Mouse (Mus musculus) right cerebral cortex, adult 2 months (tissue): ENCODE results near the gene 1700102P08Rik.

Experiments
- DNase-seq, 2 experiments: peaks; one replicate each; pipeline ENCODE4 v3.0.0; 2021 to 2022; ENCODE audit warnings: low spot score in 2 of 2

Gene 1700102P08Rik

GRCm38 (mm10) chr9:108392676-108393075, at the start of gene 1700102P08Rik:
1700102P08Rik (plus strand) TSS chr9:108392805.
- DNase-seq = no peak

GRCm38 (mm10) chr9:108343331-108343730, 49.3 kb upstream of the 1700102P08Rik start:
- DNase-seq = no peak

DNA sequence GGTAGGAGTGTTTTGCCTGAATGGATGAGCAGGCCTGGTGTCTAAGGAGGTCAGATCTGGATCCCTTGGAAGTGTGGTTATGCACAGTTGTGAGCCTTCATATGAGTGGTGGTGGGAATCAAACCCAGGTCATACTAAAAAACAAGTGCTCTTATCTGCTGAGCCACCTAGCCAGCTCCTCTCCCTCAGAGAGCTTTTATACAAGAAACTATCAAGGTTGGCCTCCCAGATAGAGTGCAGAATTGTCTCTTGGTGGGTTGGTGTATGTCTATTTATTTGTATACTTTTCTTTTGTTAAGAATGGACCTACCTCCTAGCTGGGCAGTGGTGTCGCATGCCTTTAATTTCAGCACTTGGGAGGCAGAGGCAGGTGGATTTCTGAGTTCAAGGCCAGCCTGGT, 48.8 kb upstream of the 1700102P08Rik start:
- no peak for DNase-seq

GRCm38 (mm10) chr9:108344471-108344870, 48.1 kb upstream of the 1700102P08Rik start:
- DNase-seq = no peak

DNA sequence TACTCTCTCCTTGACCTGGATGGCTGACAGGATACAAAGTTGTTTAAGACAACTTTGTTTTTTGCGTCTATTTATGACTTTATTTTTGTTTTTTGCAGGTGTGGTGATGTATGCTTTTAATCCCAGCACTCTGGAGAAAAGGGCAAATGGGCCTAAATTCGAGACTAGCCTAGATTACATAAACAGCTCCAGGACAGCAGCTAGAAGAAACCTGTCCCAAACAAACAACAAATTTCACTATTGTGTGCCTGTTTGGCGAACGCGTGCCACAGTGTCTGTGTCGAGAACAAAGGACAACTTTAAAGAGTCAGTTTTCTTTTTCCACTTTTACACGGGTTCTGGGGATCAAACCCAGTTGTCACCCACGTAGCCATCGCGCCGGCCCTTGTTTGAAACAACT, 45.6 kb upstream of the 1700102P08Rik start:
- DNase-seq = no peak

- peak; percentile 74 to 90 for DNase-seq
These were observed 44.9 kb upstream of the 1700102P08Rik start, which contains the start of gene Usp4 for GRCm38 (mm10) chr9:108347540-108348289. Usp4 (plus strand) TSS chr9:108347853.

GRCm38 (mm10) chr9:108348290-108348680, 44.3 kb upstream of the 1700102P08Rik start:
- DNase-seq = no peak

GRCm38 (mm10) chr9:108349727-108350126, 42.9 kb upstream of the 1700102P08Rik start:
- no peak for DNase-seq

DNA sequence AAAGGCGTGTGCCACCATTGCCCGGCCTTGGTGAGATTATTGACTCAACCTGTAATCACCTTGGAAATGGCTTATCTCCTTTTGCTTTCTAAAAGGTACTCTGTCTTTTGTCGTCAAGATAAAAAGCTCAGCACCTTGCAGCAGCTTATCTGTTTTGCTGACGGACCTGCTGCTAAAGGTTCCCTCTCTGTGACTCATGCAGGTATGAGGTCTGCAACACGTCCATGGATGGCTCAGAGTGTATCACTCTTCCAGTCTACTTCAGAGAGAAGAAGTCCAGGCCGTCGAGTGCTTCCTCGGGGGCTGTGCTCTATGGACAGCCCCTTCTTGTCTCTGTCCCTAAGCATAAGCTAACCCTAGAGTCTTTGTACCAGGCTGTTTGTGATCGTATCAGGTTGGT, 14.4 kb upstream of the 1700102P08Rik start:
- no peak for DNase-seq

DNA sequence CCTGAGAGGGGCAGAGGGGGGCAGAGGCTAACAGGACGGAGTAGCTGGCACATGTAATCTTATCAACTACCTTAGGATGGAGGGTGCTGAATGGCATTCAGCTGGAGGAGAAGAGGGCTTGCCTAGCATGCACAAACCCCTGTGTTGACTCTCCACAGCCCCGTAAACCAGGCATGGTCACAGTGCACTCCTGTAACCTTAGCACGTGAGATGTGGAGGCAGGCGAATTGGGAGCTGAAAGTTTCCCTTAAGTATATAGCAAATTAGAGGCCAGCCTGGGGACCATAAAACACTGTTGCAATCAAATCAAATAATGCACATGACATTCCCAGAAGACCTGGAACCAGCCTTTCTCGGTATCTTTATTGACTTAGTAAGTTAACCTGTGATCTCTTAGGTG, 13.9 kb upstream of the 1700102P08Rik start:
- DNase-seq = no peak

GRCm38 (mm10) chr9:108379294-108379693, 13.3 kb upstream of the 1700102P08Rik start:
- no peak for DNase-seq

DNA sequence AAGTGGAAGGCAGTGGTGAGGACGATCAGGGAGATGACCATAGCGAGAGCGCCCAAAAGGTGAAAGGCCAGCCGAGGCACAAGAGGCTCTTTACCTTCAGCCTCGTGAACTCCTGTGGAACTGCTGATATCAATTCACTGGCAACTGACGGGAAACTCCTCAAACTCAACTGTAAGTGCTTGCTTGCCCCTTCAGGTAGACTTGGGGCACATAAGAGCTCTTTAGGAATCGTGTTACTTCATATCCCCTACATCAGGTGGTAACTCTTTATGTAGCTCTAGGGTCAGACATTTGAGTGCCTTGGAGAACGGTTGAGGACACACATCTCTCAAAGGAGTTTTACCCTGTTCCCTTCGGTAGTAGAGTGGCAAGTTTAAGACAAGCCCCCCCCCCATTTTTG, 11.2 kb upstream of the 1700102P08Rik start:
- DNase-seq = no peak

DNA sequence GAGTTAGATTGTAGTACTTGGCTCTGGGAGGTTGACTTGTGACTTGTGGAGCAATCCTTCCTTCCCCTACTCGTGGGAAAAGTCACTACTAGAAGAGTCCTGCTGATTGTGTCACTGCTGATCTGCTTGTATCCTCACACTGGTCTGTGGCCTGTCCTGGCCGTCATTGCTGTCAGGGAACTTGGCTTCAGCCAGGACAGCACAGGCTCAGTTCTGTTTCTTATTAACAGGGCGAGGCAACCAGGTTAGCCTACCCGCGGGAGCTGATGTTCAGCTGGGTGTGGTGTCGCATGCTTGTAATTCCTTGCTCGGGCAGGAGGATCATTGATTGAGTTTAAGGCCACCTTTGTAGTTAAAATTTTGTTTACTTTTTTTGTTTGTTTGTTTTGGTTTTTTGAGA, 7.6 kb upstream of the 1700102P08Rik start:
- no peak for DNase-seq

- no peak for DNase-seq
These were observed 5.8 kb upstream of the 1700102P08Rik start for GRCm38 (mm10) chr9:108386816-108387215.

GRCm38 (mm10) chr9:108388601-108389000, 4.0 kb upstream of the 1700102P08Rik start:
- DNase-seq = no peak

GRCm38 (mm10) chr9:108389220-108389619, 3.4 kb upstream of the 1700102P08Rik start:
- DNase-seq = no peak

GRCm38 (mm10) chr9:108394191-108394590, 1.6 kb downstream of the 1700102P08Rik start:
- no peak for DNase-seq

DNA sequence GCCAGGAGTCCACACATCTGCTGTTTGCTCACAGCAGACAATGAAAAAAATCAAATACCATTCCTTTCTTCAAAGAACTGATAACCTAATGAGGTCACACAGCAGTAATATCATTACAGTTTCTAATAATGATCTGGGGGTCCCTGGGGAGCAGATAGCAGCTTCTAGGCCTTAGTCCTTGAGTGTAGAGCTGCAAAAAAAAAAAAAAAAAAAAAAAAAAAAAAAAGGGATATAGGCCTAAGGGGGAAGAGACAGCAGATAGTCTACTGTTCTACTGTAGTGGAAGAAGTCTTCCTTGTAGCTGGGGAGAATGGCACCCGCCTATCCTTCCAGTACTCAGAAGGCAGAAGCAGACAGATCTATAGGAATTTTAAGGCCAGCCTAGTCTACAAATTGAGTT, 2.8 kb downstream of the 1700102P08Rik start:
- DNase-seq = no peak

GRCm38 (mm10) chr9:108398324-108398723, 5.7 kb downstream of the 1700102P08Rik start:
- no peak for DNase-seq

- peak; percentile 71 to 78 for DNase-seq
These were observed 8.8 kb downstream of the 1700102P08Rik start for GRCm38 (mm10) chr9:108401186-108401960.

- peak; percentile 68 to 70 for DNase-seq
These were observed 10.5 kb downstream of the 1700102P08Rik start for GRCm38 (mm10) chr9:108403081-108403480.

DNA sequence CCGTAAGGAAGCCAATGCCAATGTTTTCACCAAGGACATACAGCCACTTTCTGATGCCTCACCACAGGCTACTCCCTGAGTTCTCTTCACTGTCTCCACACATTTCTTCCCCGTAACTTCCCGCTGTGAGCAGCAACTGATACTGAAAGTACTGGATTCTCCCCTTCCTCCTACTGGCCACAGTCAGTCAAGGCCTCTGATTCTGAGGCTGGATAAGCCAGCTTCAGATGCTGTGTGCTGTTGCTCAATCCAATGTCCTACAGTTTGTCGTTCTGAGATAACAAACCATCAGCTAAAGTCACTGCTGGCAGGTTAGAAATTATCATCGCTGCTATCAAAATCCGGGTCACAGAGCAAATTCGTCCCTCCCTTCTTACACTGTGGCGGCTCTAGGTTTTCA, 11.8 kb downstream of the 1700102P08Rik start:
- no peak for DNase-seq

DNA sequence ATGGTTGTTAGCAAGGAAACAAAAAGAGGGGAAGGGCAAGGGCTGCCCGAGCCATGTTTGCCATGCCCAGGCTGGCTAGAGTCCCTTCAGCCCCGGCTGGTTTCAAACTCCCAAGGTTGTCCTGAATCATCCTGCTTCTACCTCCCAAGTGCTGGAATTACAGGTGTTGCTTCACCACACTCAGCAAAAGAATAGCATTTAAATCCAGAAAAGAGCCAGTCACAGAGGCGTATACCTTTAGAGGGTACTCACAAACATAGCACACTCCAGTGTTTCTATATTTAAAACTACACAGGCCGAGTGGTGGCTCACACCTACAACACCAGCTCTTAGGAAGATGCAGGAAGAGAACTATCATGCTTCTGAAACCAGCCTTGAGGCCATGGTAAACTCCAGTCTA, 16.9 kb downstream of the 1700102P08Rik start:
- DNase-seq = no peak
